Mouse (Mus musculus): Measurements from ENCODE around the gene Cnnm3.

- no peak for TF ChIP-seq ZC3H11A (IDR thresholded peaks at IDR 0.05; ENCODE audit: low read depth, low read length)
- TF ChIP-seq ETS1 (IDR thresholded peaks at IDR 0.05; ENCODE audit: low read depth, low read length), result no peak
- no peak for TF ChIP-seq TBP (IDR thresholded peaks at IDR 0.05; ENCODE audit: low read depth, low read length)
Measured at GRCm38 (mm10) chr1:36563197-36563596, 51.5 kb downstream of the Cnnm3 start.

Measured in MEL (cell line).